Mouse (Mus musculus): ENCODE measurements at regions not wholly inside any gene's neighbourhood (a gene's known extent, or its start where the extent isn't known, plus 50 kb on each side); places are given as distances from the start of the nearest gene placed in this dataset.

GRCm38 (mm10) chr6:107474125-107474524, 55.4 kb upstream of the Lrrn1 start:
- TF ChIP-seq POLR2A (IDR thresholded peaks at IDR 0.05; ENCODE audit: borderline replicate concordance, low read depth, low read length) (no peak), CTCF (IDR thresholded peaks at IDR 0.05; ENCODE audit: low read depth, low read length) (no peak)
- H3K4me3 ChIP-seq (ENCODE audit: insufficient read depth, low read length): no peak overlapping the region
- no peak overlapping the region for H3K27ac ChIP-seq (ENCODE audit: insufficient read depth, low read depth, low read length)
- no peaks in the 10 kb centered on the region for H3K4me1 ChIP-seq (ENCODE audit: control insufficient read depth, insufficient read depth, low read length)
